Mouse (Mus musculus): Measurements from ENCODE around the gene Cchcr1. TPM values are rescaled to one million over a fixed set of nuclear protein-coding genes. Genes with fewer than 3 reads are reported as not detected.

The Cchcr1 gene
- 0.41 TPM for polyA plus RNA-seq (2014; fragmentation: Illumina TruSeq; extraction: RNeasy Lipid Tissue Mini Kit (QIAGEN cat#74804); ENCODE audit: low read depth, low replicate concordance)

DNA sequence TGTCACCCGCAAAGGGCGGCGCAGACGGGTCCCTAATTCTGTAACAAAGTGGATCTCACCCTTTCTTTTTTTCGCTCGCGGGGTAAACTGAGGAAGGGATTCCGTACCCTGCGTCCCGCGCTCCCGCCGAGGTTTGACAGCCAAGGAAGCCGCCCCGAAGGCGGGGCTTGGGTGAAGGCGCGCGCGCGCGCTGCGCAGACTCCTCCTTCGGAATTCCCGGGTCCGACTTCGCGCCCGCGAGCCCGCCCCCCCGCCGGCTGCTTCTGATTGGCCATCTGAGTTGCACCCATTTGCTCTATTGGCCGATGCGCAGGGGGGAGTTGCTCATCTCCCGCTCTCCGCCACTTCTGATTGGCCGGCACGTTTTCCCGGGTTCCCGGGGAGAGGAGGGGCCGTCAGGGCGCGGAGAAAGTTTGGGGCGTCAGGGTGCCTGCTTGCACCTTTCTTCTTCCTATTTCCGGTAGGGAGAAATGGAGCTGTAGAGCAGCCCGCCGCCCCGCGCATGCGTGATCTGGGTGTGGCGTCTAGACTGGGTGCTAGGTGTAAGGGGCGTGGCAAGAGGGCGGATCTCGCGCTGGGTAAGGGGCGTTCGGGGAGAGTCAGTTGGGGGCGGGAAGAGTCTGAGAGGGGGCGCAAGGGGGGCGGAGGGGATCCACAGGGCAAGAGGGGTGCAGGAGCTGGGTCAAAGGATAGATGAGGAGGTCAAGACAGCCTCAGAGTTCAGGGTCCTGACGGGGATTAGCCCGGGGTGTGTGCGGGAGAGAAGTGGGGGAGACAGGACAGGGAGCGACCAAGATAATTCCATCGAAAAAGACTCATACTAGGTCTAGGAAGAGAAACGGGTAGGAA is at the start of gene Cchcr1, which contains the start of gene Tcf19:
Gene Cchcr1, plus strand, starts transcription at position 449 of the 849 bp plus-strand sequence.
Gene Tcf19, minus strand, starts transcription at position 173 of the 849 bp plus-strand sequence.

GRCm38 (mm10) chr17:35469842-35470751 is 46.8 kb upstream of the Cchcr1 start, which contains the start of gene H2-Q10:
Gene H2-Q10, plus strand, starts transcription at chr17:35470089.

DNA sequence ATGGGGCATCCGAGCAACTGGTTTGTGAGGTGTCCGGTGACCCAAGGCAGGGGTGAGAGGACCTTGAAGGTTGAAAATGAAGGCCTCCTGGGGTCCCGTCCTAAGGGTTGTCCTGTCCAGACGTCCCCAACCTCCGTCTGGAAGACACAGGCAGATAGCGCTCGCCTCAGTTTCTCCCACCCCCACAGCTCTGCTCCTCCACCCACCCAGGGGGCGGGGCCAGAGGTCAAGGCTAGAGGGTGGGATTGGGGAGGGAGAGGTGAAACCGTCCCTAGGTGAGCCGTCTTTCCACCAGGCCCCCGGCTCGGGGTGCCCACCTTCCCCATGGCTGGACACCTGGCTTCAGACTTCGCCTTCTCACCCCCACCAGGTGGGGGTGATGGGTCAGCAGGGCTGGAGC is 11.1 kb upstream of the Cchcr1 start, which contains the start of gene Pou5f1:
Gene Pou5f1, plus strand, starts transcription at position 243 of the 400 bp plus-strand sequence.

GRCm38 (mm10) chr17:35532901-35533300 is 16.0 kb downstream of the Cchcr1 start, which contains the start of gene Psors1c2:
Gene Psors1c2, plus strand, starts transcription at chr17:35533201.

GRCm38 (mm10) chr17:35551881-35552414 is 35.0 kb downstream of the Cchcr1 start, which contains the start of gene Cdsn:
Gene Cdsn, plus strand, starts transcription at chr17:35552128.

GRCm38 (mm10) chr17:35567150-35567549 is 50.2 kb downstream of the Cchcr1 start, which contains the start of gene 2300002M23Rik:
Gene 2300002M23Rik, plus strand, starts transcription at chr17:35567450.

Other genes with a start within 250 kb of the Cchcr1 start
- not detected for gene H2-Q1, start 196.7 kb upstream of the Cchcr1 start, polyA plus RNA-seq (2014; fragmentation: Illumina TruSeq; extraction: RNeasy Lipid Tissue Mini Kit (QIAGEN cat#74804); ENCODE audit: low read depth, low replicate concordance)
- 2.0 TPM for gene H2-Q2, start 174.9 kb upstream of the Cchcr1 start, polyA plus RNA-seq (2014; fragmentation: Illumina TruSeq; extraction: RNeasy Lipid Tissue Mini Kit (QIAGEN cat#74804); ENCODE audit: low read depth, low replicate concordance)
- gene H2-Q4, start 137.5 kb upstream of the Cchcr1 start, polyA plus RNA-seq (2014; fragmentation: Illumina TruSeq; extraction: RNeasy Lipid Tissue Mini Kit (QIAGEN cat#74804); ENCODE audit: low read depth, low replicate concordance): 19.9 TPM
- gene H2-Q6, start 92.2 kb upstream of the Cchcr1 start, polyA plus RNA-seq (2014; fragmentation: Illumina TruSeq; extraction: RNeasy Lipid Tissue Mini Kit (QIAGEN cat#74804); ENCODE audit: low read depth, low replicate concordance): 3.8 TPM
- 3.2 TPM for gene H2-Q7, start 77.9 kb upstream of the Cchcr1 start, polyA plus RNA-seq (2014; fragmentation: Illumina TruSeq; extraction: RNeasy Lipid Tissue Mini Kit (QIAGEN cat#74804); ENCODE audit: low read depth, low replicate concordance)
- gene H2-Q10, start 47.0 kb upstream of the Cchcr1 start, polyA plus RNA-seq (2014; fragmentation: Illumina TruSeq; extraction: RNeasy Lipid Tissue Mini Kit (QIAGEN cat#74804); ENCODE audit: low read depth, low replicate concordance): 2.9 TPM
- not detected for gene Pou5f1, start 11.1 kb upstream of the Cchcr1 start, polyA plus RNA-seq (2014; fragmentation: Illumina TruSeq; extraction: RNeasy Lipid Tissue Mini Kit (QIAGEN cat#74804); ENCODE audit: low read depth, low replicate concordance)
- gene Tcf19, start 276 bp upstream of the Cchcr1 start, polyA plus RNA-seq (2014; fragmentation: Illumina TruSeq; extraction: RNeasy Lipid Tissue Mini Kit (QIAGEN cat#74804); ENCODE audit: low read depth, low replicate concordance): 1.7 TPM
- not detected for gene Psors1c2, start 16.1 kb downstream of the Cchcr1 start, polyA plus RNA-seq (2014; fragmentation: Illumina TruSeq; extraction: RNeasy Lipid Tissue Mini Kit (QIAGEN cat#74804); ENCODE audit: low read depth, low replicate concordance)
- not detected for gene Cdsn, start 35.0 kb downstream of the Cchcr1 start, polyA plus RNA-seq (2014; fragmentation: Illumina TruSeq; extraction: RNeasy Lipid Tissue Mini Kit (QIAGEN cat#74804); ENCODE audit: low read depth, low replicate concordance)
- gene 2300002M23Rik, start 50.4 kb downstream of the Cchcr1 start, polyA plus RNA-seq (2014; fragmentation: Illumina TruSeq; extraction: RNeasy Lipid Tissue Mini Kit (QIAGEN cat#74804); ENCODE audit: low read depth, low replicate concordance): not detected
- not detected for gene Sfta2, start 84.4 kb downstream of the Cchcr1 start, polyA plus RNA-seq (2014; fragmentation: Illumina TruSeq; extraction: RNeasy Lipid Tissue Mini Kit (QIAGEN cat#74804); ENCODE audit: low read depth, low replicate concordance)
- not detected for gene Gm9573, start 109.5 kb downstream of the Cchcr1 start, polyA plus RNA-seq (2014; fragmentation: Illumina TruSeq; extraction: RNeasy Lipid Tissue Mini Kit (QIAGEN cat#74804); ENCODE audit: low read depth, low replicate concordance)
- gene Mucl3, start 126.6 kb downstream of the Cchcr1 start, polyA plus RNA-seq (2014; fragmentation: Illumina TruSeq; extraction: RNeasy Lipid Tissue Mini Kit (QIAGEN cat#74804); ENCODE audit: low read depth, low replicate concordance): not detected
- 1.6 TPM for gene Vars2, start 150.5 kb downstream of the Cchcr1 start, polyA plus RNA-seq (2014; fragmentation: Illumina TruSeq; extraction: RNeasy Lipid Tissue Mini Kit (QIAGEN cat#74804); ENCODE audit: low read depth, low replicate concordance)
- 3.0 TPM for gene Gtf2h4, start 156.6 kb downstream of the Cchcr1 start, polyA plus RNA-seq (2014; fragmentation: Illumina TruSeq; extraction: RNeasy Lipid Tissue Mini Kit (QIAGEN cat#74804); ENCODE audit: low read depth, low replicate concordance)
- 4.3 TPM for gene Ddr1, start 187.5 kb downstream of the Cchcr1 start, polyA plus RNA-seq (2014; fragmentation: Illumina TruSeq; extraction: RNeasy Lipid Tissue Mini Kit (QIAGEN cat#74804); ENCODE audit: low read depth, low replicate concordance)